Mouse (Mus musculus) embryonic fibroblast, embryonic 13.5 days (primary cell): Measurements from ENCODE around the gene Mthfd1. TPM values are rescaled to one million over a fixed set of nuclear protein-coding genes. Genes with fewer than 3 reads are reported as not detected.

Source experiments
- H3K27ac ChIP-seq: 2 replicates; pipeline ENCODE4 v1.5.1; 2012; ENCODE audit warnings: low read length, control low read depth, inconsistent platforms; ENCODE audit not compliant: insufficient read depth
- H3K4me1 ChIP-seq: 2 replicates; pipeline ENCODE4 v1.6.1; 2011; ENCODE audit warnings: low read length; ENCODE audit not compliant: control insufficient read depth, insufficient read depth
- H3K4me3 ChIP-seq: 2 replicates; pipeline ENCODE4 v1.5.1; 2011; ENCODE audit warnings: mild to moderate bottlenecking, control low read depth, low read length; ENCODE audit not compliant: insufficient read depth
- CTCF ChIP-seq: IDR thresholded peaks from 2 replicates; pipeline ENCODE4 v1.5.1; 2011; ENCODE audit warnings: mild to moderate bottlenecking, control low read depth, low read length, moderate library complexity, borderline replicate concordance; ENCODE audit not compliant: insufficient read depth
- POLR2A ChIP-seq: IDR thresholded peaks from 2 replicates; pipeline ENCODE4 v1.6.1; 2011; ENCODE audit warnings: low read depth, mild to moderate bottlenecking, control low read depth, low read length, moderate library complexity
- polyA plus RNA-seq: library from polyadenylated mRNA; stranded (reverse); fragments of >200 nt; gene quantifications from 2 replicates; pipeline ENCODE4 v1.2.4, GENCODE M21; 2011; ENCODE audit warnings: low read depth; ENCODE audit not compliant: missing spikeins, insufficient read length

Gene Mthfd1
- polyA plus RNA-seq, 1 experiment = 30.9 TPM

DNA sequence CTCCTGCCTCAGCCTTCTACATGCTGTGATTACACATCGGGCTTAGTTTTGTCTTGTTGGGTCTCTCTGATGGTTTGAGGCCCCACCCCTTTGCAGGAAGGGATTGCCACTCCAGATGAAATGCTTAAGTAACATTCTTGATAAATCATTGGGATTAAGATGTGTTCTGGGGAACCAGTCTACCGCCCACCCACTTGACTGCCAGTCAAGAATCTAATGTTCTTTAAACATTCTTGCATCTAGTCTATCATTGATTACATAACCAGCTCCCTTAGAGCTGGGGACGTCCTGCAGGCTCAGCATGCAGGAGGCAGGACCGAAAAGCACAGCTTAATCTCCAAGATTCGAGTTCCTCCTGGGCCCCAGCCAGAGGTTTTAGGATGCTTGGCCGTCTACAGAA lies 23.1 kb downstream of the Mthfd1 start:
- TF ChIP-seq POLR2A = no peak
- no peak for TF ChIP-seq CTCF
- no peaks in the 10 kb centered on the region for H3K4me1 ChIP-seq
- no peak overlapping the region for H3K27ac ChIP-seq
- H3K4me3 ChIP-seq = no peak overlapping the region

DNA sequence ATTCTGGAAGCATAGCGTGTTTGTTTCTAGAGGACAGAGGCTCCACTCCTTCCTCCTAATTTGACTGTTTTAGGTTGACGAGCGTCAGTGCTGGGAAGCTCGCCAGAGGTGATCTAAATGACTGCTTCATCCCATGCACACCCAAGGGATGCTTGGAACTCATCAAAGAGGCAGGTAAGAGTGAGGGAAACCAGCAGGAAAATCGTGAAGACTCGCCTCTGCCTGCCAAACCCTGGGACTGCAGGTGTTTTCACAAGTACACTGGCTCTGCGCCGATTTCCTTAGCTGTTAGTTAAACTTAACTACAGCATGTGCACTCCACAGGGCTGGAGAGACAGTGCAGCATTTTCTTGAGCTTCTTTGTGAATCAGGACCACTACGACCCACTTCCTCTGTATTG lies 25.5 kb downstream of the Mthfd1 start:
- Histone ChIP-seq H3K4me3 (no peak overlapping the region), H3K27ac (no peak overlapping the region), H3K4me1 (no peaks in the 10 kb centered on the region)
- TF ChIP-seq CTCF = no peak
- no peak for TF ChIP-seq POLR2A

DNA sequence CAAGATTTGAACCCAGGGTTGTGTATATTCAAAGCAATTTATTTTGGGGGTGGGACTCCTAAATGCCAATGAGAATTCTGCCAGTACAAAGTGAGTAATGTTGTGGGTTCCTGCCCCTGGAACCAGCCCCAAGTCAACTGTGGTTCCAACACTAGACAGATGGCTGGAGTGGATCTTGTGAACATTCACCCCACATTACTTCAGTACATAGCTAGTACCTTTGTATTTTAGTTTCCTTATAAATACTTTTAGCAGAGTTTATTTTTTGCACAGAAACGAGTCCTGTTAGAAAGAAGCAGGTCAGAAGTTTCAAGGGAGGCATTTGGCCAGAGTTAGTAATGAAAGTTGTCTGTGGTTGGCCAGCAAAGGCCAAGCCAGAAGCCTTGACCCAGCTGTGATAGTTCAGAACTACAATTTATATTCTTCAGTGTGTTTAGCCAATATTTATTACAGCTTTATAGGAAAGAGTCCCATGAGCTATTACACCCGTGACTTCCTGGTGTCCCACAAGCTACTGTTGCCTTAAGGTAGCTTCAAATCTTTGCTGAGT lies 26.1 kb downstream of the Mthfd1 start:
- TF ChIP-seq POLR2A (no peak), CTCF (no peak)
- Histone ChIP-seq H3K27ac (no peak overlapping the region), H3K4me1 (no peaks in the 10 kb centered on the region), H3K4me3 (no peak overlapping the region)

DNA sequence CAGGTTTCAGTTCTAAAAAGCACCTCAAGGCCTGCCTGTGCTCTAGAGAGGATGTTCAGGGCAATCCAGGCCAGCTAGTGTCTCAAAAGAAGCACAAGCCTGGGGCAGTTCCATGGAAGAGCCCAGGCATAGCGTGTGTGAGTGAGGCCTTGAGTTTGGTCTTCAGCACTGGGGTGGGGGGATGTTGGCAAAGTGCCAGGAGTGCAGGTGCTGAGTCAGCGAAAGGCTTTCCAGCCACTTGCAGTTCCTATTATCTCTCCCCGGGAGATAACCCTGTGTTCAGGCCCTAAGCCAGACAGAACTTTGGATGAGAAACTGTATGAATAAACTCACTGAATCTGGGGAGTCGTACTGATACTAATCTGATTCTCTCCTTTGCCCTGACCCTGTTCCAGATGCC lies 27.0 kb downstream of the Mthfd1 start:
- H3K4me1 ChIP-seq = no peaks in the 10 kb centered on the region
- TF ChIP-seq POLR2A (no peak), CTCF (no peak)
- no peak overlapping the region for H3K27ac ChIP-seq
- no peak overlapping the region for H3K4me3 ChIP-seq

DNA sequence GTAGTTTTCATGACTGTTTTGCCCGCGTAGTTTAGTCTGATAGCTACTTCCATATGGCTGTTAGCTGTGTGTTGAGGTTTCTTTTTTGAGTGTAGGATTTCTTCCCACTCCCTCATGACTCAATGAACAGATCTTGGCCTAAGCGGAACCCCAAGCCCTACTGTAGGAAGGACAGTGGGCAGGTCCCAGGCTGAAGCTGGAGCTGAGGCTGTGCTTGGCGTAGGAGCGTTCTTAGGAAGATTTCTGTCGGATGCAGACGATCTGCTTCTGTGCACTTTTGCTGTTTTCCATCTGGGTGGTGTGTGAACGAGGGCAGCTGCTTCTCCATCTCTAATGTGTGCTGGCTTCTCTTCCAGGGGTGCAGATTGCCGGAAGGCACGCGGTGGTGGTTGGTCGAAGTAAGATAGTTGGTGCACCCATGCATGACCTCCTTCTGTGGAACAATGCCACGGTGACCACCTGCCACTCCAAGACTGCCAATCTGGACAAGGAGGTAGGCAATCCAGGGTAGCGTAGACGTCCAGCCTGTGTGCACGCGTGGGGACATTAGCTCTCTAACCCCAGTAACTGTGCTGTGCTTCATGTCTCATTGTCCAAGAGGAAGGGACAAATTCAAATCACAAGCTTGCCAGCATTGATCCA lies 27.6 kb downstream of the Mthfd1 start:
- Histone ChIP-seq H3K4me1 (no peaks in the 10 kb centered on the region), H3K4me3 (no peak overlapping the region), H3K27ac (no peak overlapping the region)
- no peak for TF ChIP-seq POLR2A
- no peak for TF ChIP-seq CTCF

DNA sequence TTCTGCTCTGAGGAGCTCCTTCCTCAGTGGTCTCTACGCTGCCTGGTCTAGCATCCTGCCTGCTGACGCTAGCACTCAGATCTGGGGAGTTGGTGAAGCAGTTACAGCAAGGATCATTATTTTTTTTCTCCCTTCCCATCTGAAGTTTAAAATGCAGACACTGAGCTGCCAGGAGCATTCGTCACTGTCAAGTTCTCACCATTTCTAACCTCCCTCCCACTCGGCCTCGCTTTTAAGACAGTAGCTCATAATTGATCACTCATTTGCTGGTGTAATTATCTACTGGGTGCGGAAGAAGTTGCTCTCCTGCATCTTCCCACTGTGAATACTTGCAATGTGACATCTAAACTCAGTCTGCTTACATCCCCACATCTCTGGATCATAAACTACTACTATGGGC lies 30.3 kb downstream of the Mthfd1 start:
- no peaks in the 10 kb centered on the region for H3K4me1 ChIP-seq
- no peak for TF ChIP-seq POLR2A
- TF ChIP-seq CTCF = no peak
- H3K27ac ChIP-seq = no peak overlapping the region
- H3K4me3 ChIP-seq = no peak overlapping the region

DNA sequence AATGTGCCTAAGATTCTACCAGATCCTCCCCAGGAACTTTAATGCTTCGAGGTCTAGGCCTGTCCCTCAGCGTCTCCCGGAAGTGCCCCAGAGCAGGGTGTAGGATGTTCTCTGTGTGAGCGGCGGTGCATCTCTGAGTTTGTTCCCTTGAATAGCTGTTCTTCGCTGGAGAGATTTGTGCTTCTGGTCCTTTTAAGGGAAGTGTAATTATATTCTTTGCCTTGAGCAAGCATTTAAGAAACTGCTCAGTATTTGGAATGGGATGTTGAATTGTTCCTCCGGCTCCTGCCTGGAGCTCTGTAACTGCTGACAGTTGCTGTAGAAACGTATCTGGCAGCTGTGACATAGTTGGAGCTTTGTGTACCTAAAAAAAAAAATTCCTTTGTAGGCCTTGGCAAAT lies 32.9 kb downstream of the Mthfd1 start:
- Histone ChIP-seq H3K4me3 (no peak overlapping the region), H3K4me1 (no peaks in the 10 kb centered on the region), H3K27ac (no peak overlapping the region)
- TF ChIP-seq CTCF = no peak

DNA sequence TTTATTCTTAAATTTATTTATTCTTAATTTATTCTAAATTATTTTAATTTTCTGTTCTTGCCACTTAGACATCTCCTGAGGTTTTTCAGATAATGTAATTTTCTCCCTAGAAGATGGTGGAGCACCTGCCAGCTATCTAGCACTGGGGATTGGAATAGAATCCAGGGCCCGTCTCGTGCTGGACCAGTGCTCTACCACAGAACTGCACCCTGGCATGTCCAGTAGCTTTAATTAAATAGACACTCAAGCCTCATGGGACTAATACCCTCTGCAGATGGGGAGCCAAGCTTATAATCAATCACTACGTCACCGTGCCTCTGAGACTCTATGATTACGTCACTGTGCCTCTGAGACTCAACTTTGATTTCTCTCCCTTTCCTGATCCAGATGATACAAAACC lies 33.4 kb downstream of the Mthfd1 start:
- H3K27ac ChIP-seq = no peak overlapping the region
- no peaks in the 10 kb centered on the region for H3K4me1 ChIP-seq
- TF ChIP-seq POLR2A = no peak
- no peak for TF ChIP-seq CTCF
- H3K4me3 ChIP-seq = no peak overlapping the region

- no peak for TF ChIP-seq POLR2A
- no peak for TF ChIP-seq CTCF
These were observed 34.3 kb downstream of the Mthfd1 start for GRCm38 (mm10) chr12:76289428-76289827.

DNA sequence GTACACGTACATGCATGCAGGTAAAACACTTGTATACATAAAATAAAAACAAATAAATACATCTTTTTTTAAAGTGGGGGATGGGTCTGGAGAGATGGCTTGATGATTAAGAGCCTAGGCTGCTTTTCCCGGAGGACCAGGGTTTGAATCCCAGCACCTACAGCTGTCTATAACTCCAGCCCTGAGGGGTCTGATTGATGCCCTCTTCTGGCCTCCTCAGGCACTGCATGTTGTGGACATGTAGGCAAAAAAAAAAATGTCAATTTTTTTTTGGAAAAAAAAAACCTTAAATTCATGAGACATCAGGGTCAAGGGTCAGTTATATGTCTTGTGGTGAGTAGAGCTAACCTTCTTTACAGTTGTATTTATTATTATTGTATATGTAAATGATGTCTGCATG lies 35.2 kb downstream of the Mthfd1 start:
- H3K4me3 ChIP-seq = no peak overlapping the region
- no peaks in the 10 kb centered on the region for H3K4me1 ChIP-seq
- TF ChIP-seq POLR2A = no peak
- TF ChIP-seq CTCF = no peak
- no peak overlapping the region for H3K27ac ChIP-seq

More at GRCm38 (mm10) chr12:76289428-76289827, 34.3 kb downstream of the Mthfd1 start:
- no peaks in the 10 kb centered on the region for H3K4me1 ChIP-seq
- no peak overlapping the region for H3K4me3 ChIP-seq
- no peak overlapping the region for H3K27ac ChIP-seq
